Mouse (Mus musculus) cerebellum, adult 2 months (tissue): Measurements from ENCODE around the gene Rhobtb1. TPM values are rescaled to one million over a fixed set of nuclear protein-coding genes. Genes with fewer than 3 reads are reported as not detected.

Experiments
- DNase-seq, 2 experiments: peaks; one replicate each; pipeline ENCODE4 v3.0.0; 2021
- H3K27ac ChIP-seq: fragments of 200-500 bp; 2 replicates; pipeline ENCODE4 v1.5.1; 2012; ENCODE audit warnings: low read length, control low read depth, inconsistent platforms; ENCODE audit not compliant: insufficient read depth
- H3K27me3 ChIP-seq: fragments of 200-500 bp; 2 replicates; pipeline ENCODE4 v1.6.1; 2012; ENCODE audit warnings: inconsistent platforms, mild to moderate bottlenecking, low read length, moderate library complexity; ENCODE audit not compliant: control insufficient read depth, insufficient read depth
- H3K4me1 ChIP-seq: fragments of 200-500 bp; 2 replicates; pipeline ENCODE4 v1.6.1; 2011; ENCODE audit warnings: low read length; ENCODE audit not compliant: control insufficient read depth, insufficient read depth
- H3K4me3 ChIP-seq: fragments of 200-500 bp; replicated peaks from 2 replicates; pipeline ENCODE3; 2011; ENCODE audit warnings: mild to moderate bottlenecking, low read depth, low read length, control low read depth; ENCODE audit not compliant: insufficient read depth
- CTCF ChIP-seq: fragments of 200-500 bp; IDR thresholded peaks from 2 replicates; pipeline ENCODE4 v1.5.1; 2011; ENCODE audit warnings: low read depth, mild to moderate bottlenecking, control low read depth, low read length, moderate library complexity, borderline replicate concordance; ENCODE audit not compliant: insufficient read depth
- POLR2A ChIP-seq: fragments of 200-500 bp; IDR thresholded peaks from 2 replicates; pipeline ENCODE4 v1.6.1; 2011; ENCODE audit warnings: low read length, control low read depth, borderline replicate concordance; ENCODE audit not compliant: insufficient read depth
- WGBS: fragments of 180-500 bp; shearing (Covaris S2); methylation state at CpG from one replicate; pipeline ENCODE4 v1.1.7; 2018; 5-methylcytosine and 5-hydroxymethylcytosine counted together
- polyA plus RNA-seq: library from polyadenylated mRNA; depleted of rRNA; stranded (reverse); fragments of >200 nt; gene quantifications from 2 replicates; pipeline ENCODE4 v1.2.3, GENCODE M21; 2012

The Rhobtb1 gene
- polyA plus RNA-seq, 1 experiment, result 2.8 TPM

- WGBS, result 43% methylated on average over 1 of the region's 1 CpGs
- Histone ChIP-seq H3K27ac (no peak overlapping the region), H3K4me3 (no peak overlapping the region), H3K4me1 (peaks cover 5% of the 10 kb centered on the region; the same call in 1 of the 2 replicates), H3K27me3 (no peaks in the 10 kb centered on the region)
- no peak for DNase-seq
- TF ChIP-seq POLR2A, result no peak
- TF ChIP-seq CTCF, result no peak
Observed at GRCm38 (mm10) chr10:69119456-69119855, 31.8 kb upstream of the Rhobtb1 start.

GRCm38 (mm10) chr10:69126546-69126945, 24.7 kb upstream of the Rhobtb1 start:
- H3K4me1 ChIP-seq, result no peaks in the 10 kb centered on the region
- TF ChIP-seq CTCF (no peak), POLR2A (no peak)
- H3K27ac ChIP-seq, result no peak overlapping the region
- WGBS, result 86% methylated on average over 2 of the region's 2 CpGs
- H3K27me3 ChIP-seq, result no peaks in the 10 kb centered on the region
- DNase-seq, result no peak
- no peak overlapping the region for H3K4me3 ChIP-seq

GRCm38 (mm10) chr10:69128531-69128930, 22.7 kb upstream of the Rhobtb1 start:
- TF ChIP-seq CTCF, result no peak
- no peak for TF ChIP-seq POLR2A
- 12% methylated on average over 3 of the region's 3 CpGs for WGBS
- peak in 1 of 2 experiments; percentile 7 for DNase-seq

GRCm38 (mm10) chr10:69130613-69131012, 20.6 kb upstream of the Rhobtb1 start:
- no peak for DNase-seq
- WGBS, result 73% methylated on average over 5 of the region's 5 CpGs
- Histone ChIP-seq H3K27ac (no peak overlapping the region), H3K27me3 (no peaks in the 10 kb centered on the region), H3K4me1 (no peaks in the 10 kb centered on the region), H3K4me3 (no peak overlapping the region)
- TF ChIP-seq CTCF (no peak), POLR2A (no peak)

More at GRCm38 (mm10) chr10:69128531-69128930, 22.7 kb upstream of the Rhobtb1 start:
- Histone ChIP-seq H3K27ac (no peak overlapping the region), H3K4me3 (no peak overlapping the region), H3K27me3 (no peaks in the 10 kb centered on the region), H3K4me1 (no peaks in the 10 kb centered on the region)

- no peak for DNase-seq
- H3K27ac ChIP-seq, result no peak overlapping the region
- TF ChIP-seq CTCF, result no peak
- no peak for TF ChIP-seq POLR2A
Observed at GRCm38 (mm10) chr10:69134356-69134755, 16.9 kb upstream of the Rhobtb1 start.

GRCm38 (mm10) chr10:69136241-69136828, 14.9 kb upstream of the Rhobtb1 start:
- DNase-seq, result no peak
- H3K27ac ChIP-seq, result no peak overlapping the region
- H3K4me1 ChIP-seq, result no peaks in the 10 kb centered on the region
- H3K4me3 ChIP-seq, result no peak overlapping the region
- whole genome bisulfite sequencing, result 90% methylated on average over 9 of the region's 9 CpGs
- no peaks in the 10 kb centered on the region for H3K27me3 ChIP-seq
- TF ChIP-seq CTCF (no peak), POLR2A (no peak)

More at GRCm38 (mm10) chr10:69134356-69134755, 16.9 kb upstream of the Rhobtb1 start:
- Histone ChIP-seq H3K4me3 (no peak overlapping the region), H3K4me1 (no peaks in the 10 kb centered on the region), H3K27me3 (no peaks in the 10 kb centered on the region)

- WGBS, result 75% methylated on average over 7 of the region's 7 CpGs
- no peak for DNase-seq
- TF ChIP-seq POLR2A (no peak), CTCF (no peak)
- H3K4me3 ChIP-seq, result no peak overlapping the region
- H3K27me3 ChIP-seq, result no peaks in the 10 kb centered on the region
- H3K4me1 ChIP-seq, result no peaks in the 10 kb centered on the region
- H3K27ac ChIP-seq, result no peak overlapping the region
Observed at GRCm38 (mm10) chr10:69149252-69149651, 2.0 kb upstream of the Rhobtb1 start.

GRCm38 (mm10) chr10:69152971-69153370, 1.7 kb downstream of the Rhobtb1 start:
- 50% methylated on average over 4 of the region's 4 CpGs for WGBS
- DNase-seq, result no peak
- TF ChIP-seq POLR2A (no peak), CTCF (no peak)

More at GRCm38 (mm10) chr10:69152971-69153370, 1.7 kb downstream of the Rhobtb1 start:
- Histone ChIP-seq H3K4me1 (no peaks in the 10 kb centered on the region), H3K27ac (no peak overlapping the region), H3K27me3 (no peaks in the 10 kb centered on the region), H3K4me3 (no peak overlapping the region)
